Mouse (Mus musculus) stomach, adult 2 months (tissue): ENCODE measurements around the gene Men1. TPM values are rescaled to one million over a fixed set of nuclear protein-coding genes. Genes with fewer than 3 reads are reported as not detected.

Source experiments
- polyA plus RNA-seq: library from polyadenylated mRNA; depleted of rRNA; stranded (reverse); fragments of >200 nt; gene quantifications from 2 replicates; pipeline ENCODE4 v1.2.3, GENCODE M21; 2012; rRNA removed

The Men1 gene
- polyA plus RNA-seq, result 24.3 and 27.1 TPM in 2 replicates

GRCm38 (mm10) chr19:6334673-6335457 is at the start of gene Men1:
Men1 (plus strand) TSS chr19:6334979.

GRCm38 (mm10) chr19:6306137-6306551 is 28.6 kb upstream of the Men1 start, which contains the start of gene Cdc42bpg:
Cdc42bpg (plus strand) TSS chr19:6306456.

GRCm38 (mm10) chr19:6340524-6341452 is 6.0 kb downstream of the Men1 start, which contains the start of gene Map4k2:
Map4k2 (plus strand) TSS chr19:6341135.

GRCm38 (mm10) chr19:6363411-6364240 is 28.8 kb downstream of the Men1 start, which contains the start of gene Sf1:
Sf1 (plus strand) TSS chr19:6363690.

GRCm38 (mm10) chr19:6384128-6384527 is 49.3 kb downstream of the Men1 start, which contains the start of gene Pygm:
Pygm (plus strand) TSS chr19:6384399.

Other genes with a start within 250 kb of the Men1 start
- 0.80 and 1.0 TPM in 2 replicates for gene Cdca5, start 250.0 kb upstream of the Men1 start, polyA plus RNA-seq
- gene AC131692.1, start 240.6 kb upstream of the Men1 start, polyA plus RNA-seq, result not detected in 2 replicates
- gene Naaladl1, start 229.2 kb upstream of the Men1 start, polyA plus RNA-seq, result 0.19 and 0.30 TPM in 2 replicates
- 24.7 and 40.8 TPM in 2 replicates for gene Sac3d1, start 216.3 kb upstream of the Men1 start, polyA plus RNA-seq
- 32.0 and 40.7 TPM in 2 replicates for gene Snx15, start 206.7 kb upstream of the Men1 start, polyA plus RNA-seq
- 7.1 and 7.8 TPM in 2 replicates for gene Batf2, start 194.0 kb upstream of the Men1 start, polyA plus RNA-seq
- 90.1 and 115 TPM in 2 replicates for gene Arl2, start 193.4 kb upstream of the Men1 start, polyA plus RNA-seq
- not detected in 2 replicates for gene Majin, start 150.6 kb upstream of the Men1 start, polyA plus RNA-seq
- gene Gpha2, start 108.6 kb upstream of the Men1 start, polyA plus RNA-seq, result 0.50 and 1.0 TPM in 2 replicates
- gene Ppp2r5b, start 99.1 kb upstream of the Men1 start, polyA plus RNA-seq, result 47.1 and 114 TPM in 2 replicates
- gene Atg2a, start 93.3 kb upstream of the Men1 start, polyA plus RNA-seq, result 48.8 and 62.8 TPM in 2 replicates
- gene Ehd1, start 58.3 kb upstream of the Men1 start, polyA plus RNA-seq, result 152 and 233 TPM in 2 replicates
- 28.3 and 31.9 TPM in 2 replicates for gene Cdc42bpg, start 28.5 kb upstream of the Men1 start, polyA plus RNA-seq
- gene Map4k2, start 6.2 kb downstream of the Men1 start, polyA plus RNA-seq, result 45.1 and 53.0 TPM in 2 replicates
- 89.7 and 109 TPM in 2 replicates for gene Sf1, start 28.7 kb downstream of the Men1 start, polyA plus RNA-seq
- gene Pygm, start 49.4 kb downstream of the Men1 start, polyA plus RNA-seq, result 25.5 and 39.7 TPM in 2 replicates
- 40.2 and 44.5 TPM in 2 replicates for gene Rasgrp2, start 64.4 kb downstream of the Men1 start, polyA plus RNA-seq
- 1.6 and 3.9 TPM in 2 replicates for gene Nrxn2, start 83.8 kb downstream of the Men1 start, polyA plus RNA-seq
- gene Slc22a12, start 208.1 kb downstream of the Men1 start, polyA plus RNA-seq, result 0.17 TPM in 1 of 2 replicates, not detected in the other